Mouse (Mus musculus): ENCODE measurements around the gene Sdhaf2. TPM values are rescaled to one million over a fixed set of nuclear protein-coding genes. Genes with fewer than 3 reads are reported as not detected.

Gene Sdhaf2
- total RNA-seq, 2 experiments from 2014 or later = 45.4 to 54.4 TPM

DNA sequence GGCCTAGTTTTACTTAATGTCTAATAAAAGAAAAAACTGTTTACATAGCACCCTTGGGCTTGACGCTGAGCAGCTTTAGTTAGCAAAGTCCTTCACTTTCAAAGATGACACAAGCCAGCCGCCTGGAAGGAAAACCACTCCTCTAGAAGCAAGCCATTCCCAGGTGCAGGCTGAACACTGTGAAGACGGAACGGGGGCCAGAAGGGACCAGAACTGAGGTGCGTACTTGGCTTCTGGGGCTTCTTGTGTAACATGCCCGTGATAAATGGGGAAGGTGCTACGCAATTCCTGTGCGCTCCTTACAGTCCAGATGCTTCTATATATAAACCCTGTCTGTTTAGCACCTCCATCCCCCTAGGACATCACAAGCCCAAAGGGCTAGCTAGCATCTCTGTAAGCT, 25.4 kb downstream of the Sdhaf2 start:
- no peak for ATAC-seq (replicated peaks; ENCODE audit: poor library complexity)

DNA sequence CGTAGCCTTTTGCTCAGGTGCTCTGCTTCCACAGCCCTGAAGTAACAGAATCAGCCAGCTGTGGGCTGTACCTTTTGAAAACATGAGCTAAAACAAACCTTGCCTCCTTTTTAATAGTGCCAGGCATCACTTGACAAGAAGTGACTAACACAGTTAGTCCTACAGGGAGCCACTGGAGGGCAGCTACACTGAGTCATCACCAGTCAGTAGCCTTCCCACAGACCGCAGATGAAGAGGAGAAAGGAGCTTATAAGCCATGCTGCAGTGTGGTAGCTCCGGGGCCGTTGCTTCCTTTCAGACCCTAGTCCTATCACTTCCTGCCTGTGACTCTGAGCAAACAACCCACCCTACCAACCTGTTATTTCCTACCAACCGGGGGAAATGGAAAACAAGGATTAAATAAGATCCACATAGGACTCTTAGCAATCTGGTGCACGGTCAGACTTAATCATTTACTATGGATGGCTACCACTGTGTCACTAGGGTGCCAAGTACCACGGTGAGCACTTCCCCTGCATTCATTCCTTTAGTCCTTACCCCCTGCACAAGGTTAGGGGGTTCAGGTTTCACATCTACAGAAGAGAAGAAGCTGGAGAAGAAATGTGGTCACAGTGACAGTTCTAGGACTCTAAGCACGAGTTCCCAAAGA, 28.3 kb downstream of the Sdhaf2 start:
- peak; percentile 80 for ATAC-seq (replicated peaks; ENCODE audit: poor library complexity)

DNA sequence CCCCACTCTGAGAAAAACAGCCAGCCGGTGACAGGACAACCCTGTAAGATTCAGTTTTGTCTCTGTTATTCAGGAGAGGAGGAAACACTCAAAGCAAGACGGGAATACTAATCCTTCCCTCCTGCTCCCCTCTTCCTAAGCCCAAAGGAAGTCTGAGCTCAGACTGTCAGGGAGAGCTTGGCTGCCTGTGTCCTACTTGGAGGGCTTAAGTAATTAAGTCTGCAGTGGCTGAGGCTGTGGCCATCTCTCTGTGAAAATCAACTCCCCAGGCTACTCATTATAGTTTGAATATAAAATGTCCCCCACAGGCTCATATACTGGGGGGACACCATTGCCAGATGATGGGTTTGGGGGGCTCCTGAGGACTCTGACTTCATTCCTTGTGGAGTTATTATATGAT, 29.0 kb downstream of the Sdhaf2 start:
- no peak for ATAC-seq (replicated peaks; ENCODE audit: poor library complexity)

DNA sequence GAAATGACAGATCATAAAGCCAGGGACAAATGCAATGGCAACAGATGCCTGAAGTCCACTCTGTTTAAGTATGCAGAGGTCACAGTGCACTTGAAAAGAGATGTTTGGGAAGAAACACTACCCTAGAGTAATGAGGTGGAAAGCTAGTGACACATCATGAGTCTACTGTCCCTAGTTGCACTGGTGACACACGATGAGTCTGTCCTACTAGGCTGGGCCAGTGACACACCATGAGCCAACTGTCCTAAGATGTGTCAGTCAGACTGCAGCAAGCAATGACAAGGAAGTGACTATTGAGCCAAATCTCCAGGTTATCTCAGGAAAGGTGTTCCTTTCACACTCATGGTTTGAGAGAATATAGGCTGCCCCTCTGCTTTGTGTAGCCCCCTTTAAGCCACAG, 30.3 kb downstream of the Sdhaf2 start:
- ATAC-seq (replicated peaks; ENCODE audit: poor library complexity) = no peak

DNA sequence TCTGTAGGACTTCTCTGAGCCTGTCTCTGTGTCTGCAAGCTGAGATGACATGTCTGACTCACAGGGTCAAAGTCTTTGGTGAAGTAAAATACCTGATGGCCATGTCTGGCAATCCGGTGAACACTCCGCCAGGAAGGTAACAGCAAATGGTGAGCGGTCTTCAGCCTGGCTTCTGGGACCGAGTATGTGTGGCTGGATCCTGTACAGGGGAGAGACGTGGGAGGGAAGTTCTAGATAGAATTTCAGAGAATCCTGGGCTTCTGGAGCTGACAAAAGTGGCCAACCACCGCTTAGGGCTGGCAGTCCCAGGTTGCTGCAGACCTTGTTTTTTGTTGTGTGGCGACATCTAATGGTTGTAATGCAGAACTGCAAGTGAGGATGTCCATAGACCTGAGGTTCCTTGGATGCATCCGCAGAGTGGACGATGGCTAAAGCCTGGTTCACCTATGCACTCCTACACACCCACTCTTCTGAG, 39.6 kb downstream of the Sdhaf2 start:
- ATAC-seq (replicated peaks; ENCODE audit: poor library complexity) = peak; percentile 96

DNA sequence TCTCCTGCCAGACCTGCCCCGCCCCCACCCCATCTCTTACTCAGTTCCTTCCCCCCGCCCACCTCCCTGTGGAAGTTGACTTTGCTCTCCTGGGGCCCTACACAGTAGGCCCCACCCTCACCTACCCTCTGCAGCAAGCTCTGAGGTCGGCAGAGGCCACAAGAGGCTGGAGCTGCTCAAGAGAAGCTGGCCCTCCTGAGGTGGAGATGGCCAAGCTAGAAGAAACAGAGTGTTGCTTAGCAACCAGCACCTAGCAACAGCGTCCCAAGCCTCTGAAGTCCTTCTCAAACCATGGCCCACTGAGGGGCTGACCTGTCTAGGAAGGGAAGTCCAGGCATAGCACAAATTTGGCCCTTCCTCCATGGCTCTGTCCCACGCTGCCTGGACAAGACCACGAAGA, 43.2 kb downstream of the Sdhaf2 start, which contains the start of gene Ppp1r32:
Gene Ppp1r32, minus strand, starts transcription at position 226 of the 400 bp plus-strand sequence.
- no peak for ATAC-seq (replicated peaks; ENCODE audit: poor library complexity)

DNA sequence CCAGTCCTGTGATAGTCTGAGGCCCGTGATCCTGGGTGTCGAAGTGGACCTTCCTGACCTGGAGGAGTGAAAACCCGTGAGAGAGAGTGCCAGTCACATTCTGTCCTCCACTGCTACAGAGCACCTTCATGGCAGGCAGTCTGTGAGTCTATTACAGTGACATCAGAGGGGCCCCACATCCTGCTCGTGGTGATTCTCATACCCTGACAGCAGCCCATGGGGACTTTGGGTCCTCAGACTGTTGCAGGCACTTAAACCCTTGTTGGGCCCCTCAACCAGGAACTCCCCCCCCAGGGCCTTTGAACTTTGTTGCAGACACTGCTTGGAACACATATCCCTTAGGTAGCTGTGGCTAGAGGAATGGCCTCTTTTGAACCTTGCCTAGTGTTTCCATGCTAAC, 46.4 kb downstream of the Sdhaf2 start:
- ATAC-seq (replicated peaks; ENCODE audit: poor library complexity) = no peak

DNA sequence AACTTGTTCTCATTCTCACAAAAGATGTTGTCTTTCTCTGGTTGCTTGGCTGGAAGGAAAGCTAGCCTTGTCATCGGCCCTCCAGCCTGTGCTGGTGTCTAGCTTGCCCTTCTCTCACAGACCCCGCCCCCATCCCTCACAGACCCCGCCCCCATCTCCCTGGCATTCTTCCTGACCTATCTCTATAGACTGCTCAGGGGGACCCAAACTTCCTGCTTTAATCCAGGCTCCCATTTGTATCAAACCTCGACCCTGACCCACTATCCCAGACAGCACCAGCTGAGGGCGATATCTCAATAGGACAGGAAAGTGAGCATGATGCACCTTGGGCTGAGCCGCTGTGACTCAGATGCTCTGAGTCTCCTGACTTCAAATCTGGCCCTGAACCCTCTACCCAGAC, 52.2 kb downstream of the Sdhaf2 start:
- ATAC-seq (replicated peaks; ENCODE audit: poor library complexity) = no peak

DNA sequence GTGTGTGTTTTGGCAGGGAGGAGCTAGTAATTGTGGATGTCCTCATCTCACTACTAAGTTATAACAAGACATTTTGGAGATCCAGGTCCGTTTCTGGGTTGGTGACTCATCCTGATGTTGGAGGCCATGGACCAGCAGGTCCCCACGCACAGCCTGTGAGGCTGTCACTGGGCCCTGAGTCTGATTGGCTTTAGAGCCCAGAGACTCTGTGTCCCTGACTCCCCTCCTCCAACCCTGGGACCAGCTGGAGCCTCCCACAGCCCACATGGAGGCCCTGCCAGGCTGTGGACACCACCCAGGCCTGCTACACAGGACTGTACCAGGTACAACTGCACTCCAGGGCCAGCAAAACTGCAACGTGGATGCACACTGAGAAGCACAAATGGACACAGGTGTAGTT, 53.0 kb downstream of the Sdhaf2 start:
- ATAC-seq (replicated peaks; ENCODE audit: poor library complexity) = no peak

DNA sequence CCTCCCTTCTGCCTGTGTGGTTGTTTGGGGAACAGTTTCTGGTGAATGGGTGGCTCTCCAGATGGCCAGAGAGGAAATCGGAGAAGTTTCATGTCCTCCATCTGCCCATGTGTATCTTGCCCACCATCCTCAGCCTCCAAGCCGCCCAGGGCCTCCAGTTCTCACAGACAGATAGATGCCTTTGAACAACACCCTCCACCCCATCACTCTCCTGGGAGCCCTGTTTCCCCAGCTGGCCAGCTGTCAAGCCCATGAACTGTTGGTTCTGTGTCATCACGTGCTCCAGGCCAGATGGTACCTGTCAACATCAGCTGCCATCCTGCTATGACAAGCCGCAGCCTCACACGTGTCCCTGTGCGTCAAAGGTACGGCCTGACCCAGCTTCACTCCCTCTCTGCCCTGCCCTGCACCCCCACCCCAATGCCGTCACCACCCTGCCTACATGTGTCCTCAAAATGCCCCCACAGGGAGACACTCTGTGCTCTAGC, 56.7 kb downstream of the Sdhaf2 start:
- no peak for ATAC-seq (replicated peaks; ENCODE audit: poor library complexity)

DNA sequence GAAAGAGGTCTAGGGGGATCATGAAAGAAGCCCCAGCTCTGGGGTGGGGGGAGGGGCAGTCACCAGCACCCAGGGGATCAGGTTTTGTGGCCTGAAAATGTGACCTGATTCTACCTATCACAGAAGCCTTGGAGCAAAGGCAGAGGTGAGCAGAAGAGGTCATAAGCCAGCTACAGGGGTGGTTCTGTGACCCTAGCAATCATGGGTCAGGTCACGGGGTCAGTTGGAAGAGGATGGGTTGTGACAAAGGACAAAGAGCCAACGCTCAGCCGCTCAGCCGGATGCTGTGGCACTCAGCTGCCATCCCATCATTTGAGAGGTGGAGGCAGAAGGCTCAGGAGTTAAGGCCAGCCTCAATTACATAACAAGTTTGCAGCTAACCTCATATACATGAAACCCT, 61.5 kb downstream of the Sdhaf2 start:
- ATAC-seq (replicated peaks; ENCODE audit: poor library complexity) = no peak

DNA sequence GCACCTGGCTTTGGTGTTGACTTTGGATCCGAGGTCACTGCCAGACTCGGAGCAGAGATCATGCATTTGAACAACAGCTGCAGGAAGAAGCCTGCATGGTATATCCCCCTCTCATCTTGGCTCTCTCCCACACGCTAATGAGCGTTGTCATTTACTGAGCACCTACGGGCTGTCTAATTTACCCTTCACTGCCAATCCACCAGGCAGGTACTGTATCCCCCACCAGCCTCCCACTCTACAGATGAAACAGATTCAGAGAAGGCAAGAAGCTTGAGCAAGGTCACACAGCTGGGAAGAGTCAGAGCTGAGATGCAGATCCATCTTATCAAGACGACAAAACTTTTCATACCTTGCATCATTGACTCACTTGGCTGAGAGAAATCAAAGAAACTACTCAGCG, 64.4 kb downstream of the Sdhaf2 start:
- ATAC-seq (replicated peaks; ENCODE audit: poor library complexity) = no peak

DNA sequence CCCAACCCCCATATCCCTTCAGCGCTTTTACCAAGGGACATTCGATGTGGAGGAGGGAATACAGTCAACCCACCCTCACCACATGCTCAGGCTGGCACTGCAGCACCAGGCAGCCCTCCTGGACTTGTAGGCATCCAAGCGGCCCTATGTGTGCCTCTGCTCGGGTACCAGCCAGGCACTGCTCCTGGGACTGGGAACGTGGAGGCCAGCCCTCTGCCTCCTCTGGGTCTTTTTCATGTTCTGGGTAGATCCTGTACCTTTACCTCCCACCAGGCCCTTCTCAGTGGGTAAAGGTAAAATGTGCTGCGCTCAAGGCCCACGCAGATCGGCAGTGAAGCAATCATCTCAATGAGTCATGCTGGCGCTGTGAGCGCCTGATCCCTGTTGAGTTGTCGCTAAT, 66.0 kb downstream of the Sdhaf2 start:
- no peak for ATAC-seq (replicated peaks; ENCODE audit: poor library complexity)

DNA sequence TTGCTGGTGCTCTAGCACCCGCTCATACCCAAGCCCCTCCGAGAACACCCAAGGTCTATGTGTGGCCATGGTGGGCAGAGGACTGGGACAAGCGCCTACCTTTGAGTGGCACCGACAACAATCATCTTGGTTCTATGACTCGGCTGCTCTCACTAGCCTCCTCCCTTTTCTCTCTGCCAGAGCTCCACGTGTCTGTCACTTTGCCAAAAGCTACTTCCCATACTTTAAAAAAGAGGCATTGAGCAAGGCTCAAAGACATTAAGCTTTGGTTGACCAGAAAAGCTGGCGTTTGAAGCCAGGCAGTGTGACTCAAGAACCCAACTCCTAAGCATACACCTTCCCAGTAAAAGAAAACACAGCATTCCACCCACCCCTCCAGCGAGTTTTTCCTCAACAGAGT, 67.8 kb downstream of the Sdhaf2 start:
- ATAC-seq (replicated peaks; ENCODE audit: poor library complexity) = peak; percentile 24

DNA sequence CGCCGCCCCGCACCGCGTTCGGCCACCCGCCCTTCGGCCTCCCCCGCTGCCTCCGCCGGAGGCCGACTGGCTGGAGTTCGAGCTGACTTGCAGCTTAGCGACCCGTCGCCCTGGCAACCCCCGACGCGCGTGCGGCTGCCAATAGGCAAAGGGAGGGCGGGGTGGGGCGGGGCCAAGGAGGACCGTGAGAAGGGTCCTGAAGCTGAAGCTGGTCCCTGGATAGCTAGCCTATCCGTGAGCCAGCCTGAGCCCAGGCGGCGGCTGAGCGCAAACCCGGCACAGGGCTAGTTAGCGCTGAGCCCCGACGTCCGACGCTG, 68.5 kb downstream of the Sdhaf2 start:
- peak; percentile 38; the same call in 1 of the 2 replicates for ATAC-seq (replicated peaks; ENCODE audit: poor library complexity)

DNA sequence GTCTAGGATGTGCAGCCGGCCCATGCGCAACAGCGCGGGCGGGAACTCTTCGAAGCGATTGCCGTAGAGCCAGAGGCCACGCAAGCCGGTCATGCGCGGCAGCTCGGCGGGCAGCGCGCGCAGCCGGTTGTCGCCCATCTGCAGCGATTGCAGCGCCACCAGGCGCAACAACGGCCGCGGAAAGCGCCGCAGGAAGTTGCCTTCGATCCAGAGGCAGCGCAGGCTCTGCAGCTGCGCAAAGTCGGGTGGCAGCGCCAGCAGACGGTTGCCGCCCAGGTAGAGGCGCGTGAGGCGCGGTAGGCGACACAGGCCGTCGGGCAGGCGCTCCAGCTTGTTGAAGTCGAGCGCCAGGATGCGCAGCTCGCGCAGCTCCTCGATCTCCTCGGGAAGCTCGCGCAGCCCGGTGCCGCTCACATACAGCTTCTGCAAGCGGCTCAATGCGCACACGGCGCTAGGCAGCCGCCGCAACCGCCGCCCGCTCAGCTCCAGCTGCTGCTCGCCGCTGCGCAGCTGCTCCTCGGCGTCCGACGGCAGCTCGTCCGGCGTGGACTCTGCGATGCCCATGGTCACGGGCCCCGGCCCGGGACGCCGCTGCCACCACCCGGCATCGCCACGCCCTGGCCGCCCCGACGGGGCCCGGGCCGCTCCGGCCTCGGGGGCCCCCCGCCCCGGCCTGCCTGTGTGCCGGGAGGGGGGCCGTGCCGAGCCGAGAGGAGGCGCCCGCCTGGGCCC, 69.0 kb downstream of the Sdhaf2 start, which contains the start of gene Lrrc10b:
Gene Lrrc10b, minus strand, starts transcription at position 722 of the 732 bp plus-strand sequence.
- peak; percentile 61 for ATAC-seq (replicated peaks; ENCODE audit: poor library complexity)

DNA sequence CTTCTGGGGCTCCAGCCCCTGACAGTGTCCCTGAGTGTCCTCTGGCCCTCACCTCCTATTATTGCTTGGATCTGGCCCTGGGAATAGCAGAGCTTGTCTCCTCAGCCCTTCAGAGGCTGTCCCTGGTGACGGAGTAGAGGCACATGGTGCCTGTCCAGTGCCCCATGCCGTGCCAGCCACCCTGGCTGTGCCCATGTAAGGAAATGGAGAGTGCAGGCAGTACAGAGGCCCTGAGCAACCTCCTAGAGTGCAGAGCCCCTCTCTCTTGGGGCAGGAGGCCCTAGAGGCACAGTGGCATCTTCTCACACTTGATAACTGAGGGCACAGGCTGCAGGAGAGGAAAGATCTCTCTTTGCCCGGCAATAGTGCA, 70.5 kb downstream of the Sdhaf2 start:
- ATAC-seq (replicated peaks; ENCODE audit: poor library complexity) = no peak

DNA sequence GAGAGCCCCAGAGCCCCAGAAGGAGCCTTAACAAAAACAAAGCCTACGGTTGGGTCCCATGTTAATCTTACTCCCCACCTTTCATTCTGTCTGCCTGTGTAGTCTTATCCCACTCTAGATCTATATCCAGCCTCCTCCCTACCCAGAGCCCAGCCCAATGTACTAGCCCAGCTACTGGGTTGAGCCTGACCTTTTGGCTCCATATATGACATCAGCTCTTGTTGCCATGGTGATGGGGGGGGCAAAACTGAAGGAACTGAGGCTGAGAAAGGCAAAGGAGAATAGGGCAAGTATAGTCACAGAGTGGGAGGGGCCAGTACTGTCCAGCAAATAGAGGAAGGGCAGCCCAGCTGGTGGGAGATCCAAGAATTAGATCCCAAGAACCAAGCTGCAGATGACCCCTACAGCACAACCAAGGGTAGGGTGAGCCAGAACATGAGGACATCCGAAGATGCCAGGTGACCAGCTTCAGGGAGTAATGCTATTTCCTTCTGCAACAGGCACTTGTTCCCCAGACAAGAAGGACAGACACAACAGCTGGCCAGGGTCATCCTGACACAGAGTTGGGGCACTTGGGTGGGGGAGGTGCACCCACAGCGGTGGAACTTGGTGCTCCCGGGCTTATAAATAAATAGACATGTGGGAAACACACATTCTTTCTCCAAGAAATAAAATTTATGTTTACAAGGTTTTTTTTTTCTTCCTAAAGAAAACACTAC, 71.1 kb downstream of the Sdhaf2 start:
- no peak for ATAC-seq (replicated peaks; ENCODE audit: poor library complexity)

All from megakaryocyte progenitor cell, adult 5-6 weeks (primary cell).